9 mouse cellular contexts compared by ENCODE assay signal in the genomic region with DNA sequence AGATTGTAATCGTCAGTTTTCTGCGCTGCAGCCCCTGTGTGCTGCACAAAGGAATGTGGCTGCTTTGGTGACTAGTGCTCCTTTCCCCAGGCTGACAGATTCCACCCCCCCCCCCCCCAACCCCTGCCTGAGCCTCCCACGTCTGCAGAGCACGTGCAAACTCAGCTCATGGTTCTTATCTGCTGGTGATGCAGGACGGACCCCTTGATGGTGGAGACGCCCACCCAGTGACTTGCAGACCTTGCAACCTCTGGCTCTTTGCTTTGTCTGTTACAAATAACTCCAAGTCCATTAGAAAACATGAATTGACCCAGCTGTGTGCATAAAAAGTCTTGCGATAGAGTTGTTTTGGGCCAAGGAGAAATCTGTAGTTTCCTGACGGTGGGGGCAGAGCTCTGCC. TPM values are rescaled to one million over a fixed set of nuclear protein-coding genes. Genes with fewer than 3 reads are reported as not detected.
DNase-seq lines count a peak whose midpoint lies in the region; TF ChIP-seq lines count a peak whose summit lies in the region.
"Had no signal": no experiment of that assay in that cellular context is flagged by ENCODE, and none has a peak within 500 bp of the region (broad histone marks: within the 10 kb centered on the region; RNA-seq: fewer than 3 reads in every experiment).

No protein-coding gene starts in this region.

- H3K27me3 ChIP-seq in liver, adult 2 months (ENCODE audit: control insufficient read depth, insufficient read depth, low read length) = no peaks in the 10 kb centered on the region
- H3K27me3 ChIP-seq in small intestine, adult 2 months (ENCODE audit: control insufficient read depth, insufficient read depth, low read length) = no peaks in the 10 kb centered on the region
- H3K27me3 ChIP-seq: Patski had no signal

- TF ChIP-seq CTCF in liver, adult 2 months (IDR thresholded peaks at IDR 0.05; ENCODE audit: low read depth, low read length) = no peak
- TF ChIP-seq CTCF in embryonic fibroblast, embryonic 13.5 days (IDR thresholded peaks at IDR 0.05; ENCODE audit: borderline replicate concordance, insufficient read depth, low read length) = no peak
- no peak for TF ChIP-seq CTCF in small intestine, adult 2 months (IDR thresholded peaks at IDR 0.05; ENCODE audit: extremely low read depth, insufficient read length, insufficient replicate concordance, low read depth, low read length)

- peaks cover 6% of the 10 kb centered on the region for H3K4me1 ChIP-seq in liver, adult 2 months (ENCODE audit: control insufficient read depth, insufficient read depth, low read length)
- H3K4me1 ChIP-seq in brown adipose tissue, adult 24 weeks (ENCODE audit: control insufficient read depth, insufficient read depth, insufficient read length, low read length) = no peaks in the 10 kb centered on the region; the same call in 1 of the 2 replicates
- H3K4me1 ChIP-seq in embryonic fibroblast, embryonic 13.5 days (ENCODE audit: control insufficient read depth, insufficient read depth, low read length) = peaks cover 3% of the 10 kb centered on the region
- peaks cover 15% of the 10 kb centered on the region; the same call in 1 of the 2 replicates for H3K4me1 ChIP-seq in small intestine, adult 2 months (ENCODE audit: control insufficient read depth, insufficient read depth, insufficient read length, low read length)

- DNase-seq in liver, adult 2 months (ENCODE audit: extremely low read depth, low read depth, low spot score) = no peak
- no peak for DNase-seq in liver
- no peak for DNase-seq in gastrocnemius, adult 18-20 months (ENCODE audit: low spot score)
- no peak for DNase-seq in frontal cortex, postnatal 10 days (ENCODE audit: low spot score in 2 of 2)
- DNase-seq: left cerebral cortex, postnatal 4 days had no signal

- TF ChIP-seq POLR2A in liver, adult 2 months (IDR thresholded peaks at IDR 0.05; ENCODE audit: extremely low read depth, insufficient read depth, low read length) = no peak
- no peak for TF ChIP-seq POLR2A in embryonic fibroblast, embryonic 13.5 days (IDR thresholded peaks at IDR 0.05; ENCODE audit: low read depth, low read length)
- TF ChIP-seq POLR2A in small intestine, adult 2 months (IDR thresholded peaks at IDR 0.05; ENCODE audit: low read depth, low read length) = no peak

- H3K79me2 ChIP-seq in liver, adult 2 months (ENCODE audit: control insufficient read depth, insufficient read depth, low read length) = 0 out of 2 replicates have a peak, but pooled peaks cover 3% of the 10 kb centered on the region

- H3K4me3 ChIP-seq in liver, adult 2 months (ENCODE audit: insufficient read depth, low read depth, low read length) = peak overlapping the region; percentile 49
- H3K4me3 ChIP-seq in brown adipose tissue, adult 24 weeks (ENCODE audit: insufficient read depth, low read depth, low read length) = peak overlapping the region; percentile 13; the same call in 1 of the 2 replicates
- H3K4me3 ChIP-seq in embryonic fibroblast, embryonic 13.5 days (ENCODE audit: insufficient read depth, low read length) = peak overlapping the region; percentile 26; the same call in 1 of the 2 replicates
- H3K4me3 ChIP-seq in small intestine, adult 2 months (ENCODE audit: low read depth, low read length) = peak overlapping the region; percentile 92

- H3K36me3 ChIP-seq in liver, adult 2 months (ENCODE audit: control insufficient read depth, insufficient read depth, low read length) = no peaks in the 10 kb centered on the region
- peaks cover 34% of the 10 kb centered on the region for H3K36me3 ChIP-seq in small intestine, adult 2 months (ENCODE audit: control insufficient read depth, insufficient read depth, low read length)

- 53% methylated on average over 8 of the region's 8 CpGs for WGBS in liver, adult 2 months
- WGBS in small intestine, adult 2 months = 4% methylated on average over 8 of the region's 8 CpGs

- H3K9ac ChIP-seq in liver, adult 2 months (ENCODE audit: low read depth, low read length) = peak overlapping the region; percentile 48

- H3K27ac ChIP-seq in liver, adult 2 months (replicated peaks; ENCODE audit: insufficient read depth, low read depth, low read length) = peak overlapping the region; percentile 27; the same call in 1 of the 2 replicates
- no peak overlapping the region for H3K27ac ChIP-seq in brown adipose tissue, adult 24 weeks (replicated peaks; ENCODE audit: low read depth, low read length)
- no peak overlapping the region for H3K27ac ChIP-seq in embryonic fibroblast, embryonic 13.5 days (ENCODE audit: insufficient read depth, low read length)
- peak overlapping the region; percentile 93 for H3K27ac ChIP-seq in small intestine, adult 2 months (ENCODE audit: insufficient read depth, low read depth, low read length)

RNA-seq across cellular contexts. Expression of a gene that starts 1.3 kb away (rescaled TPM):
- total RNA-seq in liver, adult 2 months (2014; rRNA removed) = 21.5 and 29.7 TPM in 2 replicates
- 11.3 and 18.2 TPM in 2 replicates for polyA plus RNA-seq in liver, adult 2 months (2012; rRNA removed)
- polyA plus RNA-seq in brown adipose tissue, adult 24 weeks (2012; ENCODE audit: insufficient read depth, insufficient read length, missing spikeins) = 2.9 TPM in 1 of 2 replicates, not detected in the other
- 43.8 and 104 TPM in 2 replicates for polyA plus RNA-seq in embryonic fibroblast, embryonic 13.5 days (2011; ENCODE audit: insufficient read length, low read depth, missing spikeins)
- 1,430 and 1,806 TPM in 2 replicates for polyA plus RNA-seq in small intestine, adult 2 months (2012; rRNA removed)
- under 1 TPM in 1 of 2 experiments, not detected in 1; 0.80 TPM for total RNA-seq in gastrocnemius, adult 18-20 months (2021)

RNA-seq across cellular contexts. Expression of a gene that starts 52.6 kb away (rescaled TPM):
- total RNA-seq in liver, adult 2 months (2014; rRNA removed) = 47.1 and 53.2 TPM in 2 replicates
- polyA plus RNA-seq in liver, adult 2 months (2012; rRNA removed) = 12.0 and 13.1 TPM in 2 replicates
- 50.0 and 61.2 TPM in 2 replicates for polyA plus RNA-seq in brown adipose tissue, adult 24 weeks (2012; ENCODE audit: insufficient read depth, insufficient read length, missing spikeins)
- polyA plus RNA-seq in embryonic fibroblast, embryonic 13.5 days (2011; ENCODE audit: insufficient read length, low read depth, missing spikeins) = 93.8 and 115 TPM in 2 replicates
- polyA plus RNA-seq in small intestine, adult 2 months (2012; rRNA removed) = 7.3 and 14.0 TPM in 2 replicates
- 100 to 1,000 TPM; 110 to 112 TPM for total RNA-seq in gastrocnemius, adult 18-20 months (2021)

Comparison
In these comparisons a context has a peak if more than half of its experiments do, and no peak if none do; other contexts are left out.
1. H3K27ac ChIP-seq: peak in liver, adult 2 months (single experiment) and small intestine, adult 2 months (single experiment); none in brown adipose tissue, adult 24 weeks (single experiment) and embryonic fibroblast, embryonic 13.5 days (single experiment).
2. H3K4me3 ChIP-seq: peak in every context shown above with its lines; median percentile 92 in small intestine, adult 2 months; 49 in liver, adult 2 months; 26 in embryonic fibroblast, embryonic 13.5 days; 13 in brown adipose tissue, adult 24 weeks.
3. RNA of a gene that starts 1.3 kb away (polyA plus RNA-seq): 1,430 to 1,806 TPM in small intestine, adult 2 months; 43.8 to 104 TPM in embryonic fibroblast, embryonic 13.5 days, 11.3 to 18.2 TPM in liver, adult 2 months and 2.9 TPM in brown adipose tissue, adult 24 weeks; every median in the first group is over 10 times any median in the second.